Mouse (Mus musculus): Measurements from ENCODE around the gene Smarcd1.

DNA sequence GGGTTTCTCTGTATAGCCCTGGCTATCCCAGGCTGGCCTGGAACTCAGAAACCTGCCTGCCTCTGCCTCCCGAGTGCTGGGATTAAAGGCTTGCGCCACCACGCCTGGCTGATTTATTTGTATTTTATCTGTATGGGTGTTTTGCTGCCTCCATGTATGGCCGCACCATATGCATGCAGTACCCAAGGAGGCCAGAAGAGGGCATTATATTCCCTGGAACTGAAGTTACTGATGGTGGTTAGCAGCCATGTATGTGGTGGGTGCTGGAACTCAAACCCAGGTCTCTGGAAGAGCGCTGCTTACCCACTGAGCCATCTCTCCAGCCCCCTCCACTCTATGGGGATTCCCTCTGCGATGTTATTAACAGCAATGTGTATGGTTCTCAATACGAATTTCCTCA lies 19.0 kb upstream of the Smarcd1 start:
- TF ChIP-seq CTCF (IDR thresholded peaks at IDR 0.05; ENCODE audit: low read depth, low read length) = peak; percentile 41; the same call in 1 of the 2 replicates
- no peak for TF ChIP-seq TAL1 (conservative IDR thresholded peaks at IDR 0.05; ENCODE audit: low read depth, low read length)
- no peak for TF ChIP-seq POLR2AphosphoS5 (IDR thresholded peaks at IDR 0.05; ENCODE audit: insufficient replicate concordance, low read depth, low read length)
- TF ChIP-seq GATA1 (IDR thresholded peaks at IDR 0.05; ENCODE audit: borderline replicate concordance, low read length) = no peak
